ENCODE assay signal across 8 mouse cellular contexts in genomic region chr3:88150061-88150998, GRCm38 (mm10). TPM values are rescaled to one million over a fixed set of nuclear protein-coding genes. Genes with fewer than 3 reads are reported as not detected.
DNase-seq lines count a peak whose midpoint lies in the region; ATAC-seq lines count a peak whose summit lies in the region.

No protein-coding gene starts in this region.

- peak overlapping the region; percentile 91 for H3K27ac ChIP-seq in forebrain, embryonic 14.5 days (ENCODE audit: low read depth, low read length)
- H3K27ac ChIP-seq in hindbrain, embryonic 10.5 days, result peak overlapping the region; percentile 76
- H3K27ac ChIP-seq in midbrain, embryonic 16.5 days (ENCODE audit: low read length), result peak overlapping the region; percentile 90

- WGBS in forebrain, embryonic 14.5 days, result 19% methylated on average over 13 of the region's 14 CpGs
- 22% methylated on average over 14 of the region's 14 CpGs for WGBS in hindbrain, embryonic 10.5 days
- WGBS in midbrain, embryonic 16.5 days, result 15% methylated on average over 13 of the region's 14 CpGs

- H3K4me2 ChIP-seq in forebrain, embryonic 14.5 days (ENCODE audit: low read length), result peak overlapping the region; percentile 38
- peak overlapping the region; percentile 37 for H3K4me2 ChIP-seq in midbrain, embryonic 16.5 days (ENCODE audit: low read length)

- peak; percentile 53 for DNase-seq in testis, postnatal 10 days (ENCODE audit: low spot score)
- DNase-seq in testis, postnatal 14 days (ENCODE audit: low spot score), result no peak
- DNase-seq in forebrain, embryonic 14.5 days (ENCODE audit: low spot score), result peak; percentile 80
- peak; percentile 51 for DNase-seq in hindbrain, embryonic 10.5 days (ENCODE audit: low spot score)
- DNase-seq in left cerebral cortex, postnatal 36 days (ENCODE audit: low spot score in 2 of 2), result peak; percentile 76 to 78
- peak; percentile 67 for DNase-seq in thymus, postnatal 25 days

- no peaks in the 10 kb centered on the region for H3K27me3 ChIP-seq in forebrain, embryonic 14.5 days (replicated peaks; ENCODE audit: control insufficient read depth, insufficient read depth, low read length)
- H3K27me3 ChIP-seq in hindbrain, embryonic 10.5 days (ENCODE audit: insufficient read depth, poor library complexity, severe bottlenecking), result no peaks in the 10 kb centered on the region
- no peaks in the 10 kb centered on the region for H3K27me3 ChIP-seq in midbrain, embryonic 16.5 days (ENCODE audit: control insufficient read depth, insufficient read depth, low read depth, low read length)

- peak; percentile 65 for ATAC-seq in forebrain, embryonic 14.5 days
- peak; percentile 26 for ATAC-seq in midbrain, embryonic 16.5 days
- ATAC-seq in megakaryocyte-erythroid progenitor cell, adult 5-6 weeks (replicated peaks; ENCODE audit: low FRiP score, low TSS enrichment, poor library complexity, severe bottlenecking), result no peak

- H3K4me1 ChIP-seq in forebrain, embryonic 14.5 days (ENCODE audit: control insufficient read depth, insufficient read depth, low read length), result peaks cover 63% of the 10 kb centered on the region
- H3K4me1 ChIP-seq in hindbrain, embryonic 10.5 days (replicated peaks), result peaks cover 80% of the 10 kb centered on the region
- H3K4me1 ChIP-seq in midbrain, embryonic 16.5 days (ENCODE audit: control insufficient read depth, insufficient read depth, low read length), result peaks cover 65% of the 10 kb centered on the region

- H3K9ac ChIP-seq in forebrain, embryonic 14.5 days (ENCODE audit: low read length), result peak overlapping the region; percentile 50
- H3K9ac ChIP-seq in midbrain, embryonic 16.5 days (ENCODE audit: low read depth, low read length), result peak overlapping the region; percentile 60

- H3K9me3 ChIP-seq in forebrain, embryonic 14.5 days (replicated peaks; ENCODE audit: control insufficient read depth, low read length), result no peaks in the 10 kb centered on the region
- H3K9me3 ChIP-seq in hindbrain, embryonic 10.5 days, result no peaks in the 10 kb centered on the region
- H3K9me3 ChIP-seq in midbrain, embryonic 16.5 days (replicated peaks; ENCODE audit: control insufficient read depth, low read length, poor library complexity, severe bottlenecking), result no peaks in the 10 kb centered on the region

- no peak overlapping the region for H3K4me3 ChIP-seq in forebrain, embryonic 14.5 days (ENCODE audit: low read depth, low read length)
- peak overlapping the region; percentile 26 for H3K4me3 ChIP-seq in hindbrain, embryonic 10.5 days
- no peak overlapping the region for H3K4me3 ChIP-seq in midbrain, embryonic 16.5 days (ENCODE audit: low read depth, low read length)

- intact Hi-C loops in left cerebral cortex, postnatal 36 days (cut with DNase I), result no loop called here

- H3K36me3 ChIP-seq in forebrain, embryonic 14.5 days (ENCODE audit: control insufficient read depth, insufficient read depth, low read length), result peaks cover 3% of the 10 kb centered on the region; the same call in 1 of the 2 replicates
- H3K36me3 ChIP-seq in hindbrain, embryonic 10.5 days, result no peaks in the 10 kb centered on the region; the same call in 1 of the 2 replicates
- no peaks in the 10 kb centered on the region for H3K36me3 ChIP-seq in midbrain, embryonic 16.5 days (ENCODE audit: control insufficient read depth, insufficient read depth, low read length)

RNA-seq across cellular contexts. Expression of gene Mef2d, which starts 8.2 kb away (rescaled TPM):
- polyA plus RNA-seq in forebrain, embryonic 14.5 days (2014; fragmentation: Nextera tagmentation; extraction: Ambion mirVana), result 17.3 and 20.4 TPM in 2 replicates
- polyA plus RNA-seq in hindbrain, embryonic 10.5 days (2016; fragmentation: Nextera tagmentation; extraction: Ambion mirVana), result 10.2 and 15.1 TPM in 2 replicates
- 100 to 1,000 TPM; 203 to 231 TPM for total RNA-seq in left cerebral cortex, postnatal 36 days (2021)
- 21.6 and 22.5 TPM in 2 replicates for polyA plus RNA-seq in midbrain, embryonic 16.5 days (2015; fragmentation: Nextera tagmentation; extraction: Ambion mirVana)
- total RNA-seq in megakaryocyte-erythroid progenitor cell, adult 5-6 weeks (2014; fragmentation: Nextera tagmentation), result 91.9 and 97.4 TPM in 2 replicates
- total RNA-seq in megakaryocyte-erythroid progenitor cell, adult 5-6 weeks (2017), result 19.7 and 50.5 TPM in 2 replicates
